Mouse (Mus musculus) kidney, adult 2 months (tissue): Measurements from ENCODE around the gene Ptprg. TPM values are rescaled to one million over a fixed set of nuclear protein-coding genes. Genes with fewer than 3 reads are reported as not detected.
"Not testable (repeated sequence)": the region's sequence is repeated elsewhere in the genome, so short reads cannot be mapped to it uniquely, and the experiment has no call there.

Source experiments
- DNase-seq: peaks from one replicate; pipeline ENCODE4 v3.0.0; 2021
- H3K27ac ChIP-seq: fragments of 200-500 bp; 2 replicates; pipeline ENCODE4 v1.5.1; 2012; ENCODE audit warnings: low read depth, low read length, control low read depth, inconsistent platforms; ENCODE audit not compliant: insufficient read depth
- H3K27me3 ChIP-seq: fragments of 200-500 bp; replicated peaks from 2 replicates; pipeline ENCODE4 v1.6.1; 2012; ENCODE audit warnings: mild to moderate bottlenecking, moderate library complexity, low read length, inconsistent platforms; ENCODE audit not compliant: control insufficient read depth, insufficient read depth
- H3K36me3 ChIP-seq: fragments of 200-500 bp; 2 replicates; pipeline ENCODE4 v1.6.1; 2012; ENCODE audit warnings: mild to moderate bottlenecking, moderate library complexity, low read length, inconsistent platforms; ENCODE audit not compliant: control insufficient read depth, insufficient read depth
- H3K4me1 ChIP-seq: fragments of 200-500 bp; 2 replicates; pipeline ENCODE4 v1.6.1; 2011; ENCODE audit warnings: low read length; ENCODE audit not compliant: control insufficient read depth, insufficient read depth
- H3K4me3 ChIP-seq: fragments of 200-500 bp; 2 replicates; pipeline ENCODE4 v1.5.1; 2011; ENCODE audit warnings: mild to moderate bottlenecking, low read depth, low read length, control low read depth; ENCODE audit not compliant: insufficient read depth
- CTCF ChIP-seq: fragments of 200-500 bp; conservative IDR thresholded peaks from 2 replicates; pipeline ENCODE4 v1.5.1; 2011; ENCODE audit warnings: low read depth, mild to moderate bottlenecking, control low read depth, low read length, moderate library complexity, mixed read lengths; ENCODE audit not compliant: insufficient read depth, insufficient read length
- POLR2A ChIP-seq: fragments of 200-500 bp; IDR thresholded peaks from one replicate; pipeline ENCODE4 v1.6.1; 2011; ENCODE audit warnings: low read depth, low read length, control low read depth
- WGBS: fragments of 180-500 bp; shearing (Covaris S2); methylation state at CpG from one replicate; pipeline ENCODE4 v1.1.7; 2018; 5-methylcytosine and 5-hydroxymethylcytosine counted together
- polyA plus RNA-seq: library from polyadenylated mRNA; depleted of rRNA; stranded (reverse); fragments of >200 nt; gene quantifications from 2 replicates; pipeline ENCODE4 v1.2.3, GENCODE M21; 2012; rRNA removed

The Ptprg gene
- polyA plus RNA-seq, 1 experiment: 39.2 TPM

- WGBS: 77% methylated on average over 5 of the region's 5 CpGs
Observed at GRCm38 (mm10) chr14:12221571-12221970, 668.2 kb downstream of the Ptprg start.

GRCm38 (mm10) chr14:12243726-12244125 lies 690.4 kb downstream of the Ptprg start:
- Histone ChIP-seq H3K4me3 (no peak overlapping the region), H3K27me3 (no peaks in the 10 kb centered on the region), H3K27ac (no peak overlapping the region), H3K36me3 (no peaks in the 10 kb centered on the region; the same call in 1 of the 2 replicates), H3K4me1 (no peaks in the 10 kb centered on the region)
- 65% methylated on average over 4 of the region's 4 CpGs for WGBS
- no peak for DNase-seq
- no peak for TF ChIP-seq POLR2A
- TF ChIP-seq CTCF: no peak

More at GRCm38 (mm10) chr14:12221571-12221970, 668.2 kb downstream of the Ptprg start:
- Histone ChIP-seq H3K4me3 (no peak overlapping the region), H3K36me3 (no peaks in the 10 kb centered on the region; the same call in 1 of the 2 replicates), H3K27me3 (no peaks in the 10 kb centered on the region), H3K4me1 (no peaks in the 10 kb centered on the region), H3K27ac (no peak overlapping the region)
- TF ChIP-seq POLR2A (no peak), CTCF (no peak)
- no peak for DNase-seq

DNA sequence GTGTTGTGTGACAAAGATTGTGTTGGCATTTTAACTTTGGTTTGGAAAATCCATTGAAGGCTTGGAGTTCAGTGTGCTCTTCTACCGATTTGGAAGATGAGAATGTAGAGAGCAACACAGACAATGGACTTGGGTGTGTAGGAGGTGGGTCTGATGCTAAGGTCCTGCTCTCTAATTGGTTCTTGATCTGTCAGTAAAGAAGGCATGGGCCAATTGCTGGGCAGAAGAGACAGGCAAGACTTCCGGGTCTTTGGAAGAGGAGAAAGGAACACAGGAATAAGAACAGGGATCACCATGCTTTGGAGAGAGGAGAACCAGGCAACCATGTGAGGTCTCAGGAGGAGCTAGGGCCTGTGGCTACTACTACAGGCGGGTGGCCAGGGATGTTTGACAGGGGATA lies 722.7 kb downstream of the Ptprg start:
- DNase-seq: no peak
- WGBS: 79% methylated on average over 3 of the region's 3 CpGs
- Histone ChIP-seq H3K36me3 (no peaks in the 10 kb centered on the region), H3K4me1 (no peaks in the 10 kb centered on the region), H3K27ac (no peak overlapping the region), H3K4me3 (no peak overlapping the region), H3K27me3 (no peaks in the 10 kb centered on the region)
- TF ChIP-seq CTCF (no peak), POLR2A (no peak)

GRCm38 (mm10) chr14:12283641-12284040 lies 730.3 kb downstream of the Ptprg start, which contains the start of gene Gm49355:
TSS of gene Gm49355 (plus strand) at chr14:12283976.
- peaks cover 3% of the 10 kb centered on the region; the same call in 1 of the 2 replicates for H3K36me3 ChIP-seq
- DNase-seq: no peak
- no peak for TF ChIP-seq POLR2A
- no peak for TF ChIP-seq CTCF
- peak within 1 kb of the TSS; percentile 76 for H3K27ac ChIP-seq
- no peaks in the 10 kb centered on the region for H3K4me1 ChIP-seq
- H3K4me3 ChIP-seq: peak within 1 kb of the TSS; percentile 91
- no peaks in the 10 kb centered on the region for H3K27me3 ChIP-seq
- 77% methylated on average over 6 of the region's 6 CpGs for WGBS

GRCm38 (mm10) chr14:12284141-12284912 lies 731.0 kb downstream of the Ptprg start, which contains the start of gene 3830406C13Rik:
TSS of gene 3830406C13Rik (plus strand) at chr14:12284173.
- Histone ChIP-seq H3K27ac (peak within 1 kb of the TSS; percentile 76), H3K4me1 (no peaks in the 10 kb centered on the region), H3K36me3 (peaks cover 3% of the 10 kb centered on the region; the same call in 1 of the 2 replicates), H3K27me3 (no peaks in the 10 kb centered on the region), H3K4me3 (peak within 1 kb of the TSS; percentile 91)
- under 1% methylated on average over 48 of the region's 48 CpGs for WGBS
- peak; percentile 90 for DNase-seq
- TF ChIP-seq POLR2A (peak; percentile 87), CTCF (no peak)

DNA sequence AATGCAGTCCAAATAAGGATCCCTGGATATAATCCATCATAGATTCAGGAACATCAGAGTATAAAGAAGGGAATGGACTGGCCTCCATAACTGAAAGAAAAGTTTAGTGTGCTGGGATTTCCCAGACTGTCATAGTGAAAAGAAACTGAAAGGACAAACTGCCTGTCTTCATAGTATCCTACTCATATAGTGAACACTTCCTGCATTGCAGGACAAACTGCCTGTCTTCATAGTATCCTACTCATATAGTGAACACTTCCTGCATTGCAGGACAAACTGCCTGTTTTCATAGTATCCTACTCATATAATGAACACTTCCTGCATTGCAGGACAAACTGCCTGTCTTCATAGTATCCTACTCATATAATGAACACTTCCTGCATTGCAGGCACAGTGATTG lies 736.4 kb downstream of the Ptprg start:
- H3K36me3 ChIP-seq, H3K27me3 ChIP-seq, H3K4me3 ChIP-seq, H3K4me1 ChIP-seq, H3K27ac ChIP-seq, DNase-seq: not testable (repeated sequence)

Other genes with a start within 250 kb of the Ptprg start
- gene Gm3839, start 196.8 kb upstream of the Ptprg start, polyA plus RNA-seq: 0.61 and 0.79 TPM in 2 replicates